In genomic region chr5:32134051-32134732, GRCm38 (mm10) we compare ENCODE assay signal across 8 mouse cellular contexts. TPM values are rescaled to one million over a fixed set of nuclear protein-coding genes. Genes with fewer than 3 reads are reported as not detected.
DNase-seq lines count a peak whose midpoint lies in the region; ATAC-seq and TF ChIP-seq lines count a peak whose summit lies in the region.

No protein-coding gene starts in this region.

- H3K36me3 ChIP-seq in heart, embryonic 11.5 days (ENCODE audit: control insufficient read depth, insufficient read depth, low read length): no peaks in the 10 kb centered on the region
- H3K36me3 ChIP-seq in kidney, embryonic 15.5 days: no peaks in the 10 kb centered on the region
- H3K36me3 ChIP-seq in stomach, postnatal 0 days (ENCODE audit: control insufficient read depth, insufficient read depth, low read length): no peaks in the 10 kb centered on the region

- peak overlapping the region; percentile 84 for H3K4me3 ChIP-seq in heart, embryonic 11.5 days (ENCODE audit: low read depth, low read length)
- H3K4me3 ChIP-seq in kidney, embryonic 15.5 days (replicated peaks): peak overlapping the region; percentile 70
- H3K4me3 ChIP-seq in stomach, postnatal 0 days (ENCODE audit: low read depth, low read length): peak overlapping the region; percentile 95

- no peak for TF ChIP-seq CTCF in stomach, postnatal 0 days (IDR thresholded peaks at IDR 0.05; ENCODE audit: low read depth)

- under 1% methylated on average over 21 of the region's 21 CpGs for WGBS in heart, embryonic 11.5 days (ENCODE audit: insufficient replicate concordance)
- WGBS in kidney, embryonic 15.5 days: 3% methylated on average over 21 of the region's 21 CpGs
- WGBS in stomach, postnatal 0 days: 4% methylated on average over 21 of the region's 21 CpGs

- TF ChIP-seq EP300 in stomach, postnatal 0 days (optimal IDR thresholded peaks at IDR 0.05): peak; percentile 2

- H3K9me3 ChIP-seq in heart, embryonic 11.5 days (replicated peaks; ENCODE audit: control insufficient read depth, low read length): no peaks in the 10 kb centered on the region
- H3K9me3 ChIP-seq in kidney, embryonic 15.5 days (replicated peaks): no peaks in the 10 kb centered on the region
- H3K9me3 ChIP-seq in stomach, postnatal 0 days (ENCODE audit: control insufficient read depth, low read length): no peaks in the 10 kb centered on the region

- H3K9ac ChIP-seq in heart, embryonic 11.5 days (ENCODE audit: low read depth, low read length): peak overlapping the region; percentile 81
- peak overlapping the region; percentile 67 for H3K9ac ChIP-seq in kidney, embryonic 15.5 days
- peak overlapping the region; percentile 82; the same call in 1 of the 2 replicates for H3K9ac ChIP-seq in stomach, postnatal 0 days (ENCODE audit: low read length)

- no peak for ATAC-seq in heart, embryonic 11.5 days (replicated peaks; ENCODE audit: insufficient number of reproducible peaks, low FRiP score, low TSS enrichment)
- no peak for ATAC-seq in kidney, embryonic 15.5 days (replicated peaks; ENCODE audit: low FRiP score)
- no peak for ATAC-seq in stomach, postnatal 0 days (ENCODE audit: low FRiP score, low TSS enrichment)

- H3K27me3 ChIP-seq in heart, embryonic 11.5 days (ENCODE audit: control insufficient read depth, insufficient read depth, low read length): peaks cover 4% of the 10 kb centered on the region; the same call in 1 of the 2 replicates
- H3K27me3 ChIP-seq in kidney, embryonic 15.5 days: peaks cover 13% of the 10 kb centered on the region; the same call in 1 of the 2 replicates
- no peaks in the 10 kb centered on the region for H3K27me3 ChIP-seq in stomach, postnatal 0 days (ENCODE audit: control insufficient read depth, insufficient read depth, low read length)

- H3K27ac ChIP-seq in heart, embryonic 11.5 days (ENCODE audit: low read depth, low read length): peak overlapping the region; percentile 86
- peak overlapping the region; percentile 97 for H3K27ac ChIP-seq in kidney, embryonic 15.5 days
- H3K27ac ChIP-seq in stomach, postnatal 0 days (replicated peaks): peak overlapping the region; percentile 100

- DNase-seq in right cerebral cortex, adult 18-20 months: peak; percentile 20
- no peak for DNase-seq in right cerebral cortex, postnatal 36 days (ENCODE audit: low spot score in 2 of 2)
- peak; percentile 52 for DNase-seq in cerebellum, adult 9-10 months
- peak; percentile 43 for DNase-seq in lung, postnatal 14 days
- DNase-seq in stomach, postnatal 0 days (ENCODE audit: low spot score): peak; percentile 85
- no peak for DNase-seq in retina, postnatal 1 day

- peak overlapping the region; percentile 91 for H3K4me2 ChIP-seq in heart, embryonic 11.5 days
- H3K4me2 ChIP-seq in kidney, embryonic 15.5 days: peak overlapping the region; percentile 91
- peak overlapping the region; percentile 79 for H3K4me2 ChIP-seq in stomach, postnatal 0 days (replicated peaks; ENCODE audit: low read depth)

- H3K4me1 ChIP-seq in heart, embryonic 11.5 days (ENCODE audit: control insufficient read depth, insufficient read depth, low read length): peaks cover 12% of the 10 kb centered on the region
- H3K4me1 ChIP-seq in kidney, embryonic 15.5 days: peaks cover 52% of the 10 kb centered on the region
- H3K4me1 ChIP-seq in stomach, postnatal 0 days (replicated peaks; ENCODE audit: control insufficient read depth, insufficient read depth): 0 out of 2 replicates have a peak, but pooled peaks cover 2% of the 10 kb centered on the region

RNA-seq across cellular contexts. Expression of gene Fosl2, which starts 1.4 kb away (rescaled TPM):
- polyA plus RNA-seq in heart, embryonic 11.5 days (2014; fragmentation: Nextera tagmentation; extraction: Ambion mirVana): 3.0 and 3.4 TPM in 2 replicates
- 5.4 and 6.2 TPM in 2 replicates for polyA plus RNA-seq in kidney, embryonic 15.5 days (2015; fragmentation: Nextera tagmentation; extraction: Ambion mirVana)
- 10.5 and 11.7 TPM in 2 replicates for polyA plus RNA-seq in stomach, postnatal 0 days (2015; fragmentation: Nextera tagmentation; extraction: Ambion mirVana)

Comparison
In these comparisons a context has a peak if more than half of its experiments do, and no peak if none do; other contexts are left out.
1. DNase-seq: peak in right cerebral cortex, adult 18-20 months (single experiment), cerebellum, adult 9-10 months (single experiment), lung, postnatal 14 days (single experiment) and stomach, postnatal 0 days (single experiment); none in right cerebral cortex, postnatal 36 days (0 of 2) and retina, postnatal 1 day (single experiment).
2. Peak in every context shown above with its lines, with median percentiles within 50 percentile points of each other: H3K27ac ChIP-seq, H3K4me2 ChIP-seq, H3K4me3 ChIP-seq and H3K9ac ChIP-seq.